Mouse (Mus musculus) hindbrain, postnatal 0 days (tissue): ENCODE results near the gene Pld4. TPM values are rescaled to one million over a fixed set of nuclear protein-coding genes. Genes with fewer than 3 reads are reported as not detected.
A peak's percentile ranks its signal among the peaks of the same experiment; 100 is the strongest.

Source experiments
- ATAC-seq: fragments of 200-750 bp; cut with Nextera tagmentation; 2 replicates; pipeline ENCODE4 v1.8.0; 2017; ENCODE audit warnings: mild to moderate bottlenecking, moderate TSS enrichment, moderate library complexity
- DNase-seq: peaks from one replicate; pipeline ENCODE4 v3.0.0-alpha.2; 2015; ENCODE audit warnings: low spot score
- H3K27ac ChIP-seq: fragments of 300-500 bp; sonication (generic); 2 replicates; pipeline ENCODE4 v1.5.1; 2014; ENCODE audit warnings: mild to moderate bottlenecking
- H3K27me3 ChIP-seq: fragments of 300-500 bp; sonication (generic); 2 replicates; pipeline ENCODE4 v1.6.1; 2014; ENCODE audit warnings: low read length, mixed read lengths; ENCODE audit not compliant: insufficient read depth
- H3K36me3 ChIP-seq: fragments of 300-500 bp; sonication (generic); 2 replicates; pipeline ENCODE4 v1.6.1; 2014; ENCODE audit warnings: low read length, mixed read lengths; ENCODE audit not compliant: insufficient read depth
- H3K4me1 ChIP-seq: fragments of 300-500 bp; sonication (generic); 2 replicates; pipeline ENCODE4 v1.6.1; 2014; ENCODE audit warnings: antibody characterized with exemption, low read length, mixed read lengths; ENCODE audit not compliant: insufficient read depth
- H3K4me2 ChIP-seq: fragments of 300-500 bp; sonication (generic); 2 replicates; pipeline ENCODE4 v1.6.1; 2014; ENCODE audit warnings: low read depth, mild to moderate bottlenecking, low read length, moderate library complexity, mixed read lengths
- H3K4me3 ChIP-seq: fragments of 300-500 bp; sonication (generic); 2 replicates; pipeline ENCODE4 v1.5.1; 2014; ENCODE audit warnings: low read length
- H3K9ac ChIP-seq: fragments of 300-500 bp; sonication (generic); replicated peaks from 2 replicates; pipeline ENCODE4 v1.6.1; 2014; ENCODE audit warnings: mild to moderate bottlenecking, low read length, moderate library complexity, mixed read lengths
- H3K9me3 ChIP-seq: fragments of 300-500 bp; sonication (generic); 2 replicates; pipeline ENCODE4 v1.6.1; 2016; ENCODE audit warnings: low read length, mixed read lengths
- CTCF ChIP-seq: IDR thresholded peaks from 2 replicates; pipeline ENCODE4 v1.5.1; 2016; ENCODE audit warnings: antibody characterized with exemption, control low read depth, low read depth
- WGBS: fragments of 180-500 bp; shearing (Covaris S2); extraction: QIAGEN DNeasy Blood & Tissue Kit; methylation state at CpG from one replicate; pipeline ENCODE4 v1.1.7; 2014; 5-methylcytosine and 5-hydroxymethylcytosine counted together
- polyA plus RNA-seq: library from polyadenylated mRNA; unstranded; fragments of >200 nt; fragmentation: Nextera tagmentation; extraction: Ambion mirVana; gene quantifications from 2 replicates; pipeline ENCODE4 v1.2.1, GENCODE M21; 2015
- total RNA-seq: library from RNA; depleted of rRNA; stranded (reverse); fragments of >200 nt; gene quantifications from 2 replicates; pipeline ENCODE4 v1.2.3, GENCODE M21; 2014

Pld4 gene
- total and polyA plus RNA-seq, 2 experiments from 2014 or later = 10.5 to 10.8 TPM

DNA sequence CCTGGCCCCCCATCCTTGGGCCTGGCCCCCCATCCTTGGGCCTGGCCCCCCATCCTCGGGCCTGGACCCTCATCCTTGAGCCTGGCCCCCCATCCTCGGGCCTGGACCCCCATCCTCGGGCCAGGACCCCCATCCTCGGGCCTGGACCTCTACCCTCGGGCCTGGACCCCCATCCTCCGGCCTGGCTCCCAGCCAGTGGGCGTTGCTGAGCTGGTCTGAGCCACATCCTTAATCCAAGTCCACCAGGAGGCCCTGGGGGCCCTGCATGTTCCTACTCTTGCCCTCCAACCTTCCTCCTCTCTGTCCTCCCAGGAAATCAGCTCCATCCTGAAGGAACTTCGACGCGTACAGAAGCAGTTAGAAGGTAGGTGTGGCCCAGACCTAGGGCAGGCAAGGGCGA lies 16.2 kb upstream of the Pld4 start:
- Histone ChIP-seq H3K9ac (0 out of 2 replicates have a peak overlapping the region, but pooled peaks have one; percentile 21), H3K4me1 (no peaks in the 10 kb centered on the region), H3K9me3 (no peaks in the 10 kb centered on the region), H3K4me3 (no peak overlapping the region), H3K4me2 (no peak overlapping the region), H3K27ac (no peak overlapping the region), H3K27me3 (no peaks in the 10 kb centered on the region), H3K36me3 (peaks cover 12% of the 10 kb centered on the region; the same call in 1 of the 2 replicates)
- 86% methylated on average over 11 of the region's 11 CpGs for WGBS
- DNase-seq (no peak), ATAC-seq (no peak)
- no peak for TF ChIP-seq CTCF

DNA sequence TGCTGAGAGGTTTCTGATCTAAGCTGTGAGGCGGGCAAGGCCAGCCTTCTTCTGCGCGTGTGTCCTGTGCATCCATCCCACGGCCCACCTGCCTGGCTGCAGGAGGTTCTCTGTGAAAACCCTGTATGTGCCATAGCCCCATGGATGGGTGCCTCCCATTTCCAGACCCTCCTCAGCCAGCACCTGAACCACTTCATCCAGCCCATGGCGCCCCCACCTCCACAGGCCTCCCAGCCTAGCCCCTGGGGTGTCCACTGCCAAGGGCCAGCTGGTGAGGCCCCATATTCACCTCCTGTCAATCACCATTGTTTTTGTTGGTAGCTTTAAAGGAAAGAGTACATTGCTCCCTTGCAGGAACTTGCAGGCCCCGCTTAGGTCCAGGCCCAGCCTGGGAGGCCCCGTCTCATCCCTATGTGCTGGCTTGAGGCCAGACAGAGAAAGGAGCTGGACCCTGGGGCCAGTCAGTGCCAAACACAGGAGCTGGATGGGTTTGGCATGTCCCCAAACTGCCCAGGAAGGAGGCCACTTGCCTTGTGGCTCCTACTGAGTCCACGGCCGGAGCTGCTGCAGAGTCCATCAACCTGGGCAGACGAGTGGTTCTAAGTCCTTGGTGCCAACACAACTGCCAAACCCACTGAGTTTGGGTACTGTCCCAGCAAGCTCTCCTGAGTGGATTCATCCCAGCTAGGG lies 15.4 kb upstream of the Pld4 start:
- Histone ChIP-seq H3K4me1 (no peaks in the 10 kb centered on the region), H3K4me3 (no peak overlapping the region), H3K4me2 (no peak overlapping the region), H3K9me3 (no peaks in the 10 kb centered on the region), H3K9ac (0 out of 2 replicates have a peak overlapping the region, but pooled peaks have one; percentile 17), H3K36me3 (peaks cover 6% of the 10 kb centered on the region; the same call in 1 of the 2 replicates), H3K27me3 (no peaks in the 10 kb centered on the region), H3K27ac (no peak overlapping the region)
- ATAC-seq (no peak), DNase-seq (peak; percentile 34)
- TF ChIP-seq CTCF = no peak
- 63% methylated on average over 10 of the region's 10 CpGs for WGBS

DNA sequence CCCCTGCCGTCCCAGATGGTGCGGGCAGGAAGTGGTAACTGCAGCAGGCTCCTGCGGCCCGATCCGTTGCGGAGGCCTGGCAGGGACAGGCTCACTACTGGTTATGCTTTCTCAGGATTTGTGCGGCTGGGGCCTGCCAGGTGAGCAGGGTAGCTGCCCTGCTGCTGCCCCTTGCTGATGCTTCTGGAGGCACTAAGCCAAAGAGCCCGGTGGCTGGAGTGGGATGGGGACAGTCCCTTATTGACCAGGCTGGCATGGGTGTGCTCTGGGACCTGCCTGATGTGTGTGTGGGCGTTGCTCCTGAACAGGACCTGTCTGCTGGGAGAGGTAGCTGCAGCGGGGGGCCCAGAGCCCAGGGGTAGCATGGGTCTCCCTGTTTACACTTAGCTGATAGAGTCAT lies 14.7 kb upstream of the Pld4 start:
- DNase-seq (no peak), ATAC-seq (no peak)
- H3K27ac ChIP-seq = no peak overlapping the region
- WGBS = 86% methylated on average over 10 of the region's 10 CpGs
- TF ChIP-seq CTCF = no peak
- H3K27me3 ChIP-seq = no peaks in the 10 kb centered on the region
- no peak overlapping the region for H3K4me2 ChIP-seq
- no peaks in the 10 kb centered on the region for H3K4me1 ChIP-seq
- no peak overlapping the region for H3K4me3 ChIP-seq
- no peak overlapping the region for H3K9ac ChIP-seq
- H3K9me3 ChIP-seq = no peaks in the 10 kb centered on the region
- 0 out of 2 replicates have a peak, but pooled peaks cover 5% of the 10 kb centered on the region for H3K36me3 ChIP-seq

DNA sequence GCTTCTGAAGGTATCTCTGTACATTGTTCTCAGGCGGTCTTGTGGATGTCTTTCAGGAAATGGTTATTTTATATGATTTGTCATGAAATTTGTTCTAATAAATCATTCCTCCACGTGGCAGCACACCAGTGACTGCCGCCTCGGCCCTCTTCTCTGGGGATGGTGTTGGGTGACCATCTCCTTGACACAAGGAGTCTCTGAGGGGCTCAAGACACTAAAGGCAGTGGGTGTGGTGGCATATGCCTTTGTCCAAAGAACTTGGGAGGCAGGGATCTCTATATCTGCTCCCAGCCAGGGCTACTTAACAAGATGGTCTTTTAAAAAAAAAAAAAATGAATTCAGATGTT lies 14.0 kb upstream of the Pld4 start:
- no peaks in the 10 kb centered on the region for H3K27me3 ChIP-seq
- H3K4me1 ChIP-seq = no peaks in the 10 kb centered on the region
- H3K9ac ChIP-seq = no peak overlapping the region
- 70% methylated on average over 4 of the region's 4 CpGs for WGBS
- DNase-seq (no peak), ATAC-seq (peak; percentile 10; the same call in 1 of the 2 replicates)
- H3K4me2 ChIP-seq = no peak overlapping the region
- H3K4me3 ChIP-seq = no peak overlapping the region
- H3K27ac ChIP-seq = 0 out of 2 replicates have a peak overlapping the region, but pooled peaks have one; percentile 27
- H3K9me3 ChIP-seq = no peaks in the 10 kb centered on the region
- H3K36me3 ChIP-seq = 0 out of 2 replicates have a peak, but pooled peaks cover 5% of the 10 kb centered on the region
- no peak for TF ChIP-seq CTCF

DNA sequence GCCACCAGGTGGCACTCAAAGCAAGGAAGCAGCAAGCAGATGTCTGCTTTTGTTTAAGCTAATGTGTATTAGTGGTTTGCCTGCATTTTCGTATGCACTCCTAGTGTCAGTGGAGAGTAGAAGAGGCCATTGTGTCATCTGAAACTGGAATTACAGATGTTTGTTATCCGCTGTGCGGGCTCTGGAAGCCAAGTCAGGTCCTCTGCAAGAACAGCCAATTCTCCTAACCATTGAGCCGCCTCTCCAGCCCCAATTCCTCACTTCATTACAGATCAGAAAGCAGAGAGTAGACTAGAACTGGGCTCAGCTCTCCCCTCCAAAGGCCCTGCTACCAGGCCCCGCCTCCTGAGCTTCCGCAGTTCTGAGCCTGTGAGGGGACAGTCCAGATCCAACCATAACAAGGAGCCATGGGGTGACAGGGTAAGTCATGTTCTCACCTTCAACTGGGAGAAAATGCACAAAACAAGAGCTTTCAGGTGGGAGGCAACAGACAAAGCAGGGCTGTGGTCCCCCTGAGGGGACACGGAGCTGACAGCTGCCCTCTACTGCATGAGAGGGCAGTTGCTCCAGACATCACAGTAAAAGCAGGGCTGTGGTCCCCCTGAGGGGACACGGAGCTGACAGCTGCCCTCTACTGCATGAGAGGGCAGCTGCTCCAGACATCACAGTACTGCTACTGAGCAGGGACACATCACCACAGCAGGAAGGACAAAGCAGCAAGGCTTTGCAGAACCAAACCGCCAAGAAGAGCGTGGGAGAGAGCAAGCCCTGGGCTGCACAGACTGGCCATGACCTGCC lies 13.4 kb upstream of the Pld4 start:
- H3K9me3 ChIP-seq = no peaks in the 10 kb centered on the region
- no peaks in the 10 kb centered on the region for H3K4me1 ChIP-seq
- peak overlapping the region; percentile 73 for H3K27ac ChIP-seq
- H3K9ac ChIP-seq = 0 out of 2 replicates have a peak overlapping the region, but pooled peaks have one; percentile 31
- 0 out of 2 replicates have a peak, but pooled peaks cover 5% of the 10 kb centered on the region for H3K36me3 ChIP-seq
- TF ChIP-seq CTCF = peak; percentile 84
- no peak overlapping the region for H3K4me3 ChIP-seq
- DNase-seq (peak; percentile 85), ATAC-seq (peak; percentile 72)
- H3K4me2 ChIP-seq = no peak overlapping the region; the same call in 1 of the 2 replicates
- WGBS = 15% methylated on average over 10 of the region's 10 CpGs
- H3K27me3 ChIP-seq = no peaks in the 10 kb centered on the region

- ATAC-seq = 0 out of 2 replicates have a peak, but pooled peaks have one; percentile 3
- no peak overlapping the region for H3K4me2 ChIP-seq
- WGBS = 67% methylated on average over 8 of the region's 8 CpGs
Measured at GRCm38 (mm10) chr12:112747606-112747970, 12.9 kb upstream of the Pld4 start.

More at GRCm38 (mm10) chr12:112747606-112747970, 12.9 kb upstream of the Pld4 start:
- no peak for DNase-seq
- no peak for TF ChIP-seq CTCF
- 0 out of 2 replicates have a peak, but pooled peaks cover 5% of the 10 kb centered on the region for H3K36me3 ChIP-seq
- H3K4me1 ChIP-seq = no peaks in the 10 kb centered on the region
- no peaks in the 10 kb centered on the region for H3K27me3 ChIP-seq
- H3K4me3 ChIP-seq = no peak overlapping the region
- H3K27ac ChIP-seq = peak overlapping the region; percentile 73
- no peaks in the 10 kb centered on the region for H3K9me3 ChIP-seq
- H3K9ac ChIP-seq = 0 out of 2 replicates have a peak overlapping the region, but pooled peaks have one; percentile 31
